Mouse (Mus musculus): ENCODE data around the gene Tm7sf2. TPM values are rescaled to one million over a fixed set of nuclear protein-coding genes. Genes with fewer than 3 reads are reported as not detected.

Gene Tm7sf2
- 1 to 10 TPM; 2.5 to 5.5 (median 4.0) TPM for total RNA-seq (2022)

GRCm38 (mm10) chr19:6067724-6068415 lies at the start of gene Tm7sf2:
Tm7sf2 (minus strand) TSS chr19:6068373.
- peak; percentile 84 to 85 for DNase-seq (ENCODE audit: low spot score in 2 of 2)

GRCm38 (mm10) chr19:6117346-6117985 lies 49.3 kb upstream of the Tm7sf2 start:
- no peak for DNase-seq (ENCODE audit: low spot score in 2 of 2)

GRCm38 (mm10) chr19:6116113-6116850 lies 48.1 kb upstream of the Tm7sf2 start:
- DNase-seq (ENCODE audit: low spot score in 2 of 2): no peak

- no peak for DNase-seq (ENCODE audit: low spot score in 2 of 2)
Observed at GRCm38 (mm10) chr19:6113116-6113515, 44.9 kb upstream of the Tm7sf2 start.

GRCm38 (mm10) chr19:6105586-6105985 lies 37.4 kb upstream of the Tm7sf2 start, which contains the start of gene Naaladl1:
Naaladl1 (plus strand) TSS chr19:6105782.
- DNase-seq (ENCODE audit: low spot score in 2 of 2): no peak

- no peak for DNase-seq (ENCODE audit: low spot score in 2 of 2)
Observed at GRCm38 (mm10) chr19:6104476-6104875, 36.3 kb upstream of the Tm7sf2 start.

GRCm38 (mm10) chr19:6102169-6102853 lies 34.1 kb upstream of the Tm7sf2 start:
- no peak for DNase-seq (ENCODE audit: low spot score in 2 of 2)

- no peak for DNase-seq (ENCODE audit: low spot score in 2 of 2)
Observed at GRCm38 (mm10) chr19:6101186-6101585, 33.0 kb upstream of the Tm7sf2 start.

GRCm38 (mm10) chr19:6097847-6098246 lies 29.7 kb upstream of the Tm7sf2 start:
- DNase-seq (ENCODE audit: low spot score in 2 of 2): no peak

GRCm38 (mm10) chr19:6094119-6094518 lies 25.9 kb upstream of the Tm7sf2 start, which contains the start of gene AC131692.1:
AC131692.1 (plus strand) TSS chr19:6094419.
- no peak for DNase-seq (ENCODE audit: low spot score in 2 of 2)

- no peak for DNase-seq (ENCODE audit: low spot score in 2 of 2)
Observed at GRCm38 (mm10) chr19:6088841-6089240, 20.7 kb upstream of the Tm7sf2 start.

GRCm38 (mm10) chr19:6085417-6085879 lies 17.3 kb upstream of the Tm7sf2 start:
- no peak for DNase-seq (ENCODE audit: low spot score in 2 of 2)

- peak; percentile 96 to 97 for DNase-seq (ENCODE audit: low spot score in 2 of 2)
Observed at GRCm38 (mm10) chr19:6084478-6085248, 16.5 kb upstream of the Tm7sf2 start, which contains the start of the genes Zfpl1 and Cdca5. Zfpl1 (minus strand) TSS chr19:6084956. Cdca5 (plus strand) TSS chr19:6084983.

- no peak for DNase-seq (ENCODE audit: low spot score in 2 of 2)
Observed at GRCm38 (mm10) chr19:6082156-6082555, 14.0 kb upstream of the Tm7sf2 start, which contains the start of gene Gm28374. Gm28374 (minus strand) TSS chr19:6082256.

- no peak for DNase-seq (ENCODE audit: low spot score in 2 of 2)
Observed at GRCm38 (mm10) chr19:6079983-6080480, 11.9 kb upstream of the Tm7sf2 start, which contains the start of gene Tmem262. Tmem262 (plus strand) TSS chr19:6080033.

- DNase-seq (ENCODE audit: low spot score in 2 of 2): peak; percentile 72 to 74
Observed at GRCm38 (mm10) chr19:6076564-6077393, 8.6 kb upstream of the Tm7sf2 start, which contains the start of gene Vps51. Vps51 (minus strand) TSS chr19:6077231.

GRCm38 (mm10) chr19:6073889-6074288 lies 5.7 kb upstream of the Tm7sf2 start:
- no peak for DNase-seq (ENCODE audit: low spot score in 2 of 2)

- no peak for DNase-seq (ENCODE audit: low spot score in 2 of 2)
Observed at GRCm38 (mm10) chr19:6071261-6071660, 3.1 kb upstream of the Tm7sf2 start.
